Mouse (Mus musculus) limb, embryonic 13.5 days (tissue): ENCODE measurements around the gene Gm21988. TPM values are rescaled to one million over a fixed set of nuclear protein-coding genes. Genes with fewer than 3 reads are reported as not detected.
A peak's percentile ranks its signal among the peaks of the same experiment; 100 is the strongest.

Source experiments
- ATAC-seq: fragments of 200-750 bp; cut with Nextera tagmentation; 2 replicates; pipeline ENCODE4 v1.8.0; 2017; ENCODE audit warnings: low read depth, moderate number of reproducible peaks, moderate TSS enrichment; ENCODE audit not compliant: low FRiP score
- H3K27ac ChIP-seq: fragments of 300-500 bp; sonication (generic); 2 replicates; pipeline ENCODE4 v1.5.1; 2015; ENCODE audit warnings: inconsistent platforms, mild to moderate bottlenecking, moderate library complexity
- H3K27me3 ChIP-seq: fragments of 300-500 bp; sonication (generic); 2 replicates; pipeline ENCODE4 v1.6.1; 2015; ENCODE audit warnings: mild to moderate bottlenecking, inconsistent platforms
- H3K36me3 ChIP-seq: fragments of 300-500 bp; sonication (generic); 2 replicates; pipeline ENCODE4 v1.6.1; 2015; ENCODE audit warnings: inconsistent platforms, mild to moderate bottlenecking, moderate library complexity
- H3K4me1 ChIP-seq: fragments of 300-500 bp; sonication (generic); 2 replicates; pipeline ENCODE4 v1.6.1; 2015; ENCODE audit warnings: inconsistent platforms
- H3K4me2 ChIP-seq: fragments of 300-500 bp; sonication (generic); replicated peaks from 2 replicates; pipeline ENCODE4 v1.6.1; 2015; ENCODE audit warnings: inconsistent platforms, mild to moderate bottlenecking, moderate library complexity
- H3K4me3 ChIP-seq: fragments of 300-500 bp; sonication (generic); 2 replicates; pipeline ENCODE4 v1.5.1; 2015; ENCODE audit warnings: moderate library complexity, mild to moderate bottlenecking, inconsistent platforms
- H3K9ac ChIP-seq: fragments of 300-500 bp; sonication (generic); 2 replicates; pipeline ENCODE4 v1.6.1; 2015; ENCODE audit warnings: mild to moderate bottlenecking, inconsistent platforms
- H3K9me3 ChIP-seq: fragments of 300-500 bp; sonication (generic); 2 replicates; pipeline ENCODE4 v1.6.1; 2016; ENCODE audit warnings: inconsistent platforms
- WGBS: fragments of 180-500 bp; shearing (Covaris S2); methylation state at CpG from one replicate; pipeline ENCODE4 v1.1.7; 2015; 5-methylcytosine and 5-hydroxymethylcytosine counted together
- polyA plus RNA-seq: library from polyadenylated mRNA; unstranded; fragments of >200 nt; fragmentation: Nextera tagmentation; extraction: Ambion mirVana; gene quantifications from 2 replicates; pipeline ENCODE4 v1.2.1, GENCODE M21; 2015

The Gm21988 gene
- polyA plus RNA-seq, 1 experiment from 2014 or later = 12.1 TPM

DNA sequence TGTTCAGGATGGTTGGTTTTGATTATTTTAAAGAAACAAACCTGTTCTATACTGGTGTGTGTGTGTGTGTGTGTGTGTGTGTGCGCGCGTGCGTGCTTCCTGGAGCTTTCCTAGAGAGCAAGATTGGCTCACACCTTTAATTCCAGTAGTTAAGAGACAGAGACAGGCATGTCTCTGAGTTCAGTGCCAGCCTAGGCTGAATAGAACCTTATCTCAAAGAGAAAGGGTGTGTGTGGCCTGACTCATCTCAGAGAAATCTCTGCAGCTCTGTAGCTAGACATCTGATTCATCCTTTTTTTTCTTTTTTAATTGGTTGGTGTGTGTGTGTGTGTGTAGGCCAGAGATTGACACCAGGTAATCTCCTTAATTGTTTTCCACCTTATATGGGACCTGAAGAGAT lies 19.4 kb upstream of the Gm21988 start:
- Histone ChIP-seq H3K27me3 (peaks cover 38% of the 10 kb centered on the region), H3K4me2 (no peak overlapping the region), H3K9ac (no peak overlapping the region), H3K9me3 (no peaks in the 10 kb centered on the region), H3K4me3 (no peak overlapping the region), H3K36me3 (no peaks in the 10 kb centered on the region), H3K4me1 (peaks cover 14% of the 10 kb centered on the region), H3K27ac (no peak overlapping the region)
- ATAC-seq = no peak
- WGBS = 89% methylated on average over 4 of the region's 4 CpGs

- Histone ChIP-seq H3K4me1 (peaks cover 14% of the 10 kb centered on the region), H3K27ac (no peak within 1 kb of the TSS), H3K27me3 (peaks cover 78% of the 10 kb centered on the region), H3K9me3 (no peaks in the 10 kb centered on the region), H3K36me3 (no peaks in the 10 kb centered on the region), H3K4me3 (peak within 1 kb of the TSS; percentile 37), H3K4me2 (peak within 1 kb of the TSS; percentile 59), H3K9ac (peak within 1 kb of the TSS; percentile 27)
- ATAC-seq = no peak
- 2% methylated on average over 25 of the region's 25 CpGs for WGBS
Observed at GRCm38 (mm10) chr11:70254931-70255531, 15.4 kb upstream of the Gm21988 start, which contains the start of gene Alox12. Alox12 (minus strand) TSS chr11:70255353.

DNA sequence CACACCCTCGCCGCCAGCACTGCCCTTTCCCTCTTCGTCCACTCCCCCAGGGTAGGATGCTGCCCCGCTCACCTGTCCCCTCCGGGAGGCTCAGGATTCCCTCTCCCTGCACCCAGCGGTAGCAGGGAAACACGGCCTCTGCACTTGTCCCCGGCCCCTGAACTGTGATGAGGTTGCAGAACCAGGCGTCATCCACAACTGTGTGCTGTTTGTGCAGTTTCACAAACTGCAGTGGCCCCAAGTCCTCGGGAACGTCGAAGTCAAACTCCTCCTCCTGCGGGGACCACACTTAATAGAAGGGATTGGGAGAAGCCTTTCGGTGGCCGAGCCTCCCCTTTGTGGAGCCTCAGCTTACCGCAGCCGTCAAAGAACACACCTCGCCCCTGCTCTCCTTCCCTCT lies 14.7 kb upstream of the Gm21988 start:
- Histone ChIP-seq H3K27ac (no peak overlapping the region), H3K9ac (peak overlapping the region; percentile 27; the same call in 1 of the 2 replicates), H3K36me3 (no peaks in the 10 kb centered on the region), H3K4me3 (peak overlapping the region; percentile 37), H3K4me1 (peaks cover 14% of the 10 kb centered on the region), H3K9me3 (no peaks in the 10 kb centered on the region), H3K4me2 (peak overlapping the region; percentile 59), H3K27me3 (peaks cover 84% of the 10 kb centered on the region)
- 3% methylated on average over 18 of the region's 18 CpGs for WGBS
- no peak for ATAC-seq

DNA sequence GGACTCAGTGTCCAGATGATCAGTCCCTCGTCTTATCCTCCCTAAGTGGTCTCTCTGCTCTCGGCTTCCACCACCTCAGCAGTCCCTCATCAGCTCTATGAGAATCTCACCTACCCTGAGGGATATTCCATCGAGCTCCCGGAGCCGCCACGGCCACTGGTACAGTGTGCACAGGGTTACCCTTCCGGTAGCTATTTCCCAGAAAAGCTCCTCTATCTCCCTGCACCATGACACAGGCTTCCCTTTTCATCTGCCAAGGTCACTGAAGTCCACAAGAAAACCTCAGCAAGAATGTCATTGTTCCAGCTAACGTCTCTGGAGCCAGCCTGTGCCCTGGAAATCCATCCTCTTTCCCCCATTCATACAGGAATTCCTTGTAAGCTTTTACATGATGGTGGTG lies 12.2 kb upstream of the Gm21988 start:
- no peak for ATAC-seq
- Histone ChIP-seq H3K4me3 (no peak overlapping the region), H3K9ac (no peak overlapping the region), H3K4me1 (peaks cover 14% of the 10 kb centered on the region), H3K27ac (no peak overlapping the region), H3K36me3 (no peaks in the 10 kb centered on the region), H3K27me3 (peaks cover 83% of the 10 kb centered on the region), H3K9me3 (no peaks in the 10 kb centered on the region), H3K4me2 (no peak overlapping the region)
- 81% methylated on average over 8 of the region's 8 CpGs for WGBS

DNA sequence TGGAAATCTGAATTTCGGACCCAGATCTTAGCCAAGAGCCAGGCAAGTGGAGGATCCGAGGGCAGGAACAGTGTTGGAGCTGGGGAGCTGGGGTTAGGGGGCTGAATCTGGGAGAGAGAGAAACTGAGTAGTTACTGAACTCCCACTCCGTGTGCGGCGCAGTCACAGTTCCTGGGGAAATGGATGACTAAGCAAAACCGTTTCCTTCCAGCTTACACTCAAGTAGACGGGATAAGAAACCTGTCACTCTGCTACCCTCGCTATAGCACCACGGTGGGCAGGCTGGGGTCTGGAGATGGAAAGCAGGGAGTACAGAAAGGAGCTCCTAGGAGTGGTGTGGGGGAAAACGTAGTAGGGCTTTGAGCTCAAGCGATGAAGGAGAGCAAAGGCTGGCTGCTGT lies 10.5 kb upstream of the Gm21988 start:
- Histone ChIP-seq H3K27me3 (peaks cover 78% of the 10 kb centered on the region), H3K4me2 (no peak overlapping the region), H3K4me3 (no peak overlapping the region), H3K36me3 (no peaks in the 10 kb centered on the region), H3K27ac (no peak overlapping the region), H3K4me1 (peaks cover 10% of the 10 kb centered on the region), H3K9ac (no peak overlapping the region), H3K9me3 (no peaks in the 10 kb centered on the region)
- WGBS = 69% methylated on average over 11 of the region's 11 CpGs
- no peak for ATAC-seq

DNA sequence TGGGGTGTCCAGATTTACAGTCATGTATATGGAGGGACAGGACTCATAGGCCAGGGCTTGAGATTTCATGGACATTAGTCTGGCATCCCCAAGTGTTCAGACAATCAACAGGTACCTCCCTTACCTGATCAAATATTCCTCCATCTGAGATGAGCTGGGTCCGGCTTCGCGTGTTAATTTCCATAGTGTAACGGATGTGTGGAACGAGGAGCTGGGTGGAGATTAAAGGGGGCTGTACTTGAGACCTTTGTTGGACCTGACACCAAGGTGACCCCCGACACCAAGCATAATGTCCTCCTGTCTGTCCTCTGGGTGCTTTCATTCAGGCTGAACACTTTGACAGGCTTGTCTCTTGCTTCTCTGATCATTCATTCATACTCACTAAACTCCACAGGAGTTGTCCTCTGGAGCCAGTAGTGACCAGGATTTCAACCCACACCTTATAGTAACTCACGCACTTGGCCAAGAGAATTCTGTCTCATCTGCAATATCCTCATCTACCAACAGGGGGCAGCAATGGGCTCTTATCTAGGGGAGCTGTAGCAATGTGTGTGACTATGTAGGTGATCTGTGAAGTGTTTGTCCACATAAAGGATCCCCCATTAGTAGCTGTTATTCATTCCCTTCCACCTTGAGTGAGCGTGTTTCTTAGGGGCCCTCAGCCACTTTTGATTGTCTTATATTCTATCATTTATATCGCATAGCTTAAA lies 7.7 kb upstream of the Gm21988 start:
- Histone ChIP-seq H3K36me3 (no peaks in the 10 kb centered on the region), H3K27me3 (peaks cover 60% of the 10 kb centered on the region), H3K4me2 (no peak overlapping the region), H3K4me1 (no peaks in the 10 kb centered on the region), H3K4me3 (no peak overlapping the region), H3K9ac (no peak overlapping the region), H3K9me3 (no peaks in the 10 kb centered on the region), H3K27ac (no peak overlapping the region)
- 51% methylated on average over 9 of the region's 9 CpGs for WGBS
- no peak for ATAC-seq

GRCm38 (mm10) chr11:70242591-70242990 lies 3.0 kb upstream of the Gm21988 start:
- Histone ChIP-seq H3K4me3 (no peak overlapping the region), H3K9me3 (no peaks in the 10 kb centered on the region), H3K4me1 (peaks cover 17% of the 10 kb centered on the region), H3K27me3 (peaks cover 24% of the 10 kb centered on the region), H3K9ac (no peak overlapping the region), H3K27ac (no peak overlapping the region), H3K36me3 (no peaks in the 10 kb centered on the region), H3K4me2 (no peak overlapping the region)
- no peak for ATAC-seq
- WGBS = 67% methylated on average over 11 of the region's 11 CpGs

GRCm38 (mm10) chr11:70238591-70239440 lies 814 bp downstream of the Gm21988 start:
- Histone ChIP-seq H3K27ac (peak overlapping the region; percentile 88; the same call in 1 of the 2 replicates), H3K4me3 (peak overlapping the region; percentile 95), H3K4me2 (peak overlapping the region; percentile 98), H3K36me3 (peaks cover 17% of the 10 kb centered on the region), H3K9me3 (no peaks in the 10 kb centered on the region), H3K27me3 (no peaks in the 10 kb centered on the region), H3K4me1 (peaks cover 38% of the 10 kb centered on the region), H3K9ac (peak overlapping the region; percentile 90)
- WGBS = 13% methylated on average over 23 of the region's 23 CpGs
- no peak for ATAC-seq

GRCm38 (mm10) chr11:70237457-70238167 lies 2.0 kb downstream of the Gm21988 start, which contains the start of gene 0610010K14Rik:
0610010K14Rik (minus strand) TSS chr11:70237914.
- ATAC-seq = peak; percentile 94
- Histone ChIP-seq H3K9ac (peak within 1 kb of the TSS; percentile 90), H3K36me3 (peaks cover 17% of the 10 kb centered on the region), H3K4me3 (peak within 1 kb of the TSS; percentile 95), H3K9me3 (no peaks in the 10 kb centered on the region), H3K4me2 (peak within 1 kb of the TSS; percentile 98), H3K27me3 (no peaks in the 10 kb centered on the region), H3K27ac (peak within 1 kb of the TSS; percentile 88), H3K4me1 (peaks cover 49% of the 10 kb centered on the region)
- WGBS = under 1% methylated on average over 68 of the region's 70 CpGs

DNA sequence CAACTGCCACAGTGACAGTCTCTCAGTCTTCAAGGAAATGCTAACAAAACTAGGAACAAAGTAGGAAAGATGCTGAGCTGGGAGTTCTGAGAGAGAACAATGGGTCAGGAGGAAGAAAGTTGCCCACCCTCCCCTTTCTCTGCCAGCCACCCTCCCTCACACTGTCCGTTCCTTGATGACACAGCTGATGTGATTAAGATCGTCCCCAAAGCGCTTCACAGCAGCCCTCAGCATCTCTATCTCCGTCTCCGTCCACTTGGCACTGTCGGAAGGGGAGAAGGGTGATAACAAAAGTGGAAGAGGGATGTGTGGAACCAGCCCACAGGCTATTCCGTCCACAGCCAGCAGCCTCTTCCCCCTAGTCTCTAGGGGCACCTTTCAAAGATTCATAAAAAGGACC lies 2.9 kb downstream of the Gm21988 start:
- Histone ChIP-seq H3K36me3 (peaks cover 17% of the 10 kb centered on the region), H3K9me3 (no peaks in the 10 kb centered on the region), H3K9ac (peak overlapping the region; percentile 82), H3K4me1 (peaks cover 54% of the 10 kb centered on the region), H3K4me2 (peak overlapping the region; percentile 98), H3K4me3 (peak overlapping the region; percentile 95), H3K27ac (peak overlapping the region; percentile 88; the same call in 1 of the 2 replicates), H3K27me3 (no peaks in the 10 kb centered on the region)
- 56% methylated on average over 7 of the region's 7 CpGs for WGBS
- no peak for ATAC-seq

- Histone ChIP-seq H3K36me3 (peaks cover 17% of the 10 kb centered on the region), H3K27me3 (peaks cover 6% of the 10 kb centered on the region), H3K9me3 (no peaks in the 10 kb centered on the region), H3K27ac (no peak overlapping the region), H3K4me1 (peaks cover 49% of the 10 kb centered on the region), H3K9ac (no peak overlapping the region), H3K4me2 (no peak overlapping the region), H3K4me3 (no peak overlapping the region)
- WGBS = 92% methylated on average over 12 of the region's 12 CpGs
- ATAC-seq = no peak
Observed at GRCm38 (mm10) chr11:70235254-70235900, 4.3 kb downstream of the Gm21988 start.
